Mouse (Mus musculus) right cerebral cortex, postnatal 14 days (tissue): ENCODE data around the gene Gsta2.
"Not testable (repeated sequence)": the region's sequence is repeated elsewhere in the genome, so short reads cannot be mapped to it uniquely, and the experiment has no call there.

ENCODE experiments used
- DNase-seq: peaks from one replicate; pipeline ENCODE4 v3.0.0; 2022

Gsta2 gene

GRCm38 (mm10) chr9:78364701-78365100, 9.1 kb upstream of the Gsta2 start:
- DNase-seq, result no peak

GRCm38 (mm10) chr9:78363374-78363773, 7.8 kb upstream of the Gsta2 start:
- no peak for DNase-seq

GRCm38 (mm10) chr9:78360484-78360872, 4.9 kb upstream of the Gsta2 start:
- DNase-seq, result no peak

GRCm38 (mm10) chr9:78359750-78360483, 4.3 kb upstream of the Gsta2 start:
- DNase-seq, result no peak

- peak; percentile 72 for DNase-seq
Observed at GRCm38 (mm10) chr9:78358053-78358452, 2.5 kb upstream of the Gsta2 start.

- DNase-seq, result no peak
Observed at GRCm38 (mm10) chr9:78354665-78355578, 666 bp downstream of the Gsta2 start.

GRCm38 (mm10) chr9:78351504-78352220, 3.9 kb downstream of the Gsta2 start:
- no peak for DNase-seq

- not testable (repeated sequence) for DNase-seq
Observed at GRCm38 (mm10) chr9:78350007-78350406, 5.6 kb downstream of the Gsta2 start.

GRCm38 (mm10) chr9:78349141-78349540, 6.4 kb downstream of the Gsta2 start:
- not testable (repeated sequence) for DNase-seq

GRCm38 (mm10) chr9:78348206-78349004, 7.2 kb downstream of the Gsta2 start:
- DNase-seq, result not testable (repeated sequence)

- no peak for DNase-seq
Observed at GRCm38 (mm10) chr9:78347004-78347403, 8.6 kb downstream of the Gsta2 start.

- not testable (repeated sequence) for DNase-seq
Observed at GRCm38 (mm10) chr9:78345235-78345634, 10.4 kb downstream of the Gsta2 start.

GRCm38 (mm10) chr9:78343055-78343454, 12.5 kb downstream of the Gsta2 start:
- not testable (repeated sequence) for DNase-seq

- not testable (repeated sequence) for DNase-seq
Observed at GRCm38 (mm10) chr9:78342494-78342893, 13.1 kb downstream of the Gsta2 start.

GRCm38 (mm10) chr9:78340324-78340723, 15.3 kb downstream of the Gsta2 start:
- peak; percentile 30 for DNase-seq

GRCm38 (mm10) chr9:78337050-78337449, 18.5 kb downstream of the Gsta2 start:
- DNase-seq, result not testable (repeated sequence)

- not testable (repeated sequence) for DNase-seq
Observed at GRCm38 (mm10) chr9:78327289-78327688, 28.3 kb downstream of the Gsta2 start, which contains the start of gene Omt2b. Gene Omt2b (plus strand): TSS chr9:78327589.

GRCm38 (mm10) chr9:78319499-78319898, 36.1 kb downstream of the Gsta2 start:
- no peak for DNase-seq

- no peak for DNase-seq
Observed at GRCm38 (mm10) chr9:78314696-78315095, 40.9 kb downstream of the Gsta2 start, which contains the start of gene Omt2a. Gene Omt2a (minus strand): TSS chr9:78314796.

- not testable (repeated sequence) for DNase-seq
Observed at GRCm38 (mm10) chr9:78308122-78308521, 47.5 kb downstream of the Gsta2 start.

GRCm38 (mm10) chr9:78299143-78299542, 56.4 kb downstream of the Gsta2 start:
- DNase-seq, result not testable (repeated sequence)

- DNase-seq, result no peak
Observed at GRCm38 (mm10) chr9:78298232-78298631, 57.4 kb downstream of the Gsta2 start.
